Mouse (Mus musculus): Measurements from ENCODE around the gene Ptpn14.
A peak's percentile ranks its signal among the peaks of the same experiment; 100 is the strongest.

The Ptpn14 gene

DNA sequence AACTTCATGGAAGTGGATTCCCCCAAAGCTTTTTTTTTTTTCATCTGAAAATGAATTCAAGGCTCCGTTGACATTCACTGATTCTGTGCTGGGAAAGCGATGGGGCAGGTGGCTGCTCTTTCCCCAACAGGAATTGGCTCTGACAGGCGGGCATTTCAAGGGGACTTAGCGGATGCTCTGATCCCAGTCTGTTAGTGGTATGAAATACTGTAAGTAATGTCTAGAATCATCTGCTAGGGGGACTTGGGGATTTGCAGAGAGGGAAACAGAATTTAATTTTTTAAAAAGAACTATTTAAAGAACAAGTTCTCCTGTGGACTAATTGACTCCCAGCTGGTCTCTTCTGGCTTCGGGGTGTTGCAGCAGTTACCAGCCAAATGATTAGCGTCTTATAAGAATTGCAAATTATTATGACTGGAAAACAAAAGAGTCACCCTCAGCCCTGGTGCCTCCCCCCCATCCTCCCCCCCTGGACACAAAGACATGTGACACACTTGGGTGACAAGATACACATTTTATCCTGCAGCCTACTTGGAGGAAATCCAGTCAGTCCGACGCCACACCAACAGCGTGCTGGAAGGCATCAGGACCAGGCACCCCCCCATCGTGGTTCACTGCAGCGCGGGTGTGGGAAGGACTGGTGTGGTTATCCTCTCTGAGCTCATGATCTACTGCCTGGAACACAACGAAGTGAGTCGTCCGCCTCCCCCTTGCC lies 136.9 kb downstream of the Ptpn14 start:
- DNase-seq (ENCODE audit: low spot score in 2 of 2), result no peak

DNA sequence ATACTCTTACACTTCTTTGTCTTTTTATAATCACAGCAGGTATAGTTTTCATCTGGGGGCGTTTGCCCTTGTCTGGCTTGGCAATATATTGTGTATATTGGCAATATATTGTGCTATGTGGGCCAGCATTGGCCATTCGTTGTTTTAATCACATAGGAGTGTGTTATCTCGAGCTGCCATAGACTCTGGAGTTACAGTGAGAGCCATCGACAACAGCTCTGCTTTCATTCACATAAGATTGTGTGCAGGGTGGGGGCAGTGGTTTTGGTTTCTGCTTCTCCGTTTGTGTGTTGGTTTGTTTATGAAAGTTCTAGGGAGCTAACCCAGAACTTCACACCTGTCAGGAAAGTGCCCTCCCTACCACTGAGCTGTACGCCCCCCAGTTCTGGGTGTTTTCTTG lies 138.6 kb downstream of the Ptpn14 start:
- DNase-seq (ENCODE audit: low spot score in 2 of 2), result no peak

DNA sequence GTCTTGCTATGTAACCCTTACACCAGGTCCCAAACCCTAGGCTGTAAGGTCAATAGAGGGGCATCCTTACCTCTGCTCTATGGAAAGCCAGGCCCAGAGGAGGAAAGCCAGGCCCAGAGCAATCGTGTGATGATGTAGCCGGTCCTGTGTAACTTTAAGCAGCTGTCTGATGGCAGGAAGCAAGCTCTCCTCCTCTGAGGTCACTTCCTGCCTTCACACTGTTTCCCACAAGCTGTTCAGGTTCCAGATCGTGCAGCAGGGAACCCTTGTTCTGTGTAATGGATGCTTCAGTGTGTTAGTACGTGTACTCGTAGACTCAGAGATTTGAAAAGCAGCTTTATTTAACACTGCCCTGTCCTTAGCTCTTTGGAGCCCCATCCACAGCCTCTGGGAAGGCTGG lies 139.0 kb downstream of the Ptpn14 start:
- DNase-seq (ENCODE audit: low spot score in 2 of 2), result no peak

DNA sequence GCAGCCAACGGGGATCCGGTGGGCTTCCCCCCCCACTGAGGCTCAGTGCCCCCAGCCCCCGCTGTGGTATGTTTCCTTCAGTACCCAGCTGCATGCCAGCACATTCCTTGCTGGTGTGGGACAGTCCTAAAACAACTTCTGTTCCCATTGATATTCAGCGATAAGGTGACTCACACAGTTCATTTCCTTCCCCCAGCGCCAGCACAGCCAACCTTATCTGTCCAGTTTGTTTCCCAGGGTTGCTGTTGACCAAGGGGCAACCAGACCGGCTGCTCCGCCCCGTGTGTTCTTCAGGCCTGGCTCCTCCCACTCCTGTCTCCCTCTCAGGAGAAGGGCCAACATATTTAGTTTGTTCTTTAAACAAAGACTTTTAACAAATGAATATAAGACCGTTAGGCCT lies 139.4 kb downstream of the Ptpn14 start:
- peak; percentile 37 to 72 for DNase-seq (ENCODE audit: low spot score in 2 of 2)

GRCm38 (mm10) chr1:189868036-189868435 lies 140.0 kb downstream of the Ptpn14 start:
- no peak for DNase-seq (ENCODE audit: low spot score in 2 of 2)

GRCm38 (mm10) chr1:189869651-189870270 lies 141.7 kb downstream of the Ptpn14 start:
- no peak for DNase-seq (ENCODE audit: low spot score in 2 of 2)

DNA sequence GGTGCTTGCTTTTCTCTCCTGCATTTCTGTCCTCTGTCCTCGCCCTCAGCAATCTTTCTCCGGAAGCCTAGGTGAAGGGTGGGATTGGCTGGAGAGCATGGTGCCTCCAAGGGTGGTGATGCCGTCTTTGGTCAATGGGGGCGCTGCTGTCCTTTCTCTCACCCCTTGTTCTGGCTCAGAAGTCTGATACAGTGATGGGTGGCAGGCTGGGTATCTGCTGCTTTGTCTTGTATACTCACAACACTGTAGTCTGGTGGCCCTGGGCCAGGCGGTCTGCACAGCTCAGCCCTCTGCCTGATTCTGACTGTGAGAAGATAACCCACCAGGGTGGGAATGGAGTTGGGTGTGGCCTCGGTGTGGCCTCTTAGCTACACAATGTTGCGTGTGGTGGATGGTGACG lies 142.5 kb downstream of the Ptpn14 start:
- no peak for DNase-seq (ENCODE audit: low spot score in 2 of 2)

DNA sequence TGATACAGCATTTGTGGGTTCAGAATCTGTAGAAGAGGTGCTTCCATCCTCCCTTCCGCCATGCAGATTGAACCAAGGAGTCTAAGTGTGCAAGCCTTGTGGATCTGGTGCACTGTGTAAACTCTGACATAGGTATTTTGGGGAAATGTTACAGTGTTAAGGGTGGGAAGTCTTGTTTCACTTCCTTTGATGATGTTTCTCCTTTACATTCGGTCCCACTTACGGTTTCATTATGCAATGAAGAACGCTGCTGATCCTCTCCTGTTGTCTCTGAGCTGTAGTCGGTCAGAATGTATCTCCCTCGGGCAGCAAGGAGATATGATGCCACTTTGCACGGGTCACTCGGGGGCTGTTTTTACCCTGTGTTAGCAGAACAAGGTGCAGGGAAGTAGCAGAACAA lies 143.6 kb downstream of the Ptpn14 start:
- no peak for DNase-seq (ENCODE audit: low spot score in 2 of 2)

DNA sequence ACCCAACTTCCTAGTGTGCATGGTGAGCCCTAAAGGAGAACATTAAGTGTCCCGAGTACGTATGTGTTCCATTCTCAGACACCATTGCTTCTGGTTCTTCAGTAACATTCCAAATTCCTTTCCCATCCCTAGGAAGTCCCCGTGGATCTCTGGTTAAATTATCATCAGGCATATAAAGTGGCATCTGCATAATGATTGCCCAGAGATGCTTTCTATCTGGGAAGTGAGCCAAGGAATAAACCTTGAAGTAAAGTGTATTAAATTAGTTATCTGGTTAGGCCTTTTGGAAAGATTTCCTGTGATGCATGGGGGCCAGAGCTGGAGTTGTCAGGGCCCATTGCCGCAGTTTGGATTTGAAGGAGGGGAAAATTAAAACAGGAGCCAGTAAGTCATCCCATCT lies 144.0 kb downstream of the Ptpn14 start:
- DNase-seq (ENCODE audit: low spot score in 2 of 2), result no peak

GRCm38 (mm10) chr1:189873591-189873990 lies 145.5 kb downstream of the Ptpn14 start:
- no peak for DNase-seq (ENCODE audit: low spot score in 2 of 2)

DNA sequence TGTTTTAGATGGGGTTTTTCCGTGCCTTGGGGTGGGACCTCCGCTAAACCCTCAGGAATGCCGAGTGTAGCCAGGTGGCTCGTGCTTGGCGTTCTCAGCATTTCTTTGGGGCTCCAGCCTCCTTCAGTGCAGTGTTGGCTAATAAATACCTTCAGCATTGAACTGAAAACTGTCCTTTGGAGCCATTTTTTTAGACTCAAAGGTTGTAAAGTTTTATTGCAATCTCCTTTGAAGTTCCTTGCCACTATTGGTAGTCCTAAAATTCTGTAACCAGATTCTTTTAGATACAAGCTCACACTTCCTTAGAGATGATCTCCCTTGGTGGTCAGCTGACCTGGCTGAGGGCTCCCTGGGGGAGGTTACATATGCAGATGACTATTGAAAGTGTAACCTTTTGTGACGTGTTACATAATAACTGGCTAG lies 147.4 kb downstream of the Ptpn14 start:
- DNase-seq (ENCODE audit: low spot score in 2 of 2), result no peak

DNA sequence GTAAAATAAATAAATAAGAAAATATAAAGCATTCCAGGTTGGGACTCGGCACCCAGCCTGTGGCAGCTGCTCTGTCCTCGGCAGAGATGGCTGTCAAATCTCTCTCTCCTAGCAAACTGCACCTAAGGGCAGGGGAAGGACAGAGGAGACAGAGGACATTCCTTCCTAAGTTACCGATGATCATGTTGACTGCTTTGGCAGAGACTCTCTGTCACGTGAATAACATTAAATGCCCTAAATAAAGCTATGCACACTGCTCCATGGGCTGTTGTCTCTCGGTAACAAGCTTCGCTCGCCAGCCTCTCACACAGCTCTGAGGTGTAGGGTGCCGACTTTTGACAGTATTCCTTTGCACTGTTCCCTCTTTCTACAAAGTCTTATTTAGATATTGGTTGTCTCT lies 148.1 kb downstream of the Ptpn14 start:
- DNase-seq (ENCODE audit: low spot score in 2 of 2), result no peak

DNA sequence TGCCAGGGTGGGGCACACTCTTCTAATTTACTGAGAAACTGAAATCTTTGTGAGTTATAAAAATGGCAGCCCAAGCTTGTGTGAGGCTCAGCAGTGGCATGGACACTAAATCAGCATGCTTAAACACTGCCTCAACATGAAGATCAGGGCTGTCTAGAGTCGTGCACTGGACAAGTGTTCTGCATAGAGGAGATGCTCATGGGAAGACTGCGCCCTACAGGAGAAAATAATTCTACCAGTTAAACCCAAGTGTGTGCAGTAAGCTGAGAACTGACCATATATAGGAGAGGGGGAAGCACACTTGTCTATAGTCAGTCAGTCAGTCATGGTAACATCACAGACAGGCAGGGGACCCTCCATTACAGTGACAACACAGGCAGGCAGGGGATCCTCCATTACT lies 151.1 kb downstream of the Ptpn14 start:
- no peak for DNase-seq (ENCODE audit: low spot score in 2 of 2)

GRCm38 (mm10) chr1:189879965-189880364 lies 151.9 kb downstream of the Ptpn14 start:
- no peak for DNase-seq (ENCODE audit: low spot score in 2 of 2)

DNA sequence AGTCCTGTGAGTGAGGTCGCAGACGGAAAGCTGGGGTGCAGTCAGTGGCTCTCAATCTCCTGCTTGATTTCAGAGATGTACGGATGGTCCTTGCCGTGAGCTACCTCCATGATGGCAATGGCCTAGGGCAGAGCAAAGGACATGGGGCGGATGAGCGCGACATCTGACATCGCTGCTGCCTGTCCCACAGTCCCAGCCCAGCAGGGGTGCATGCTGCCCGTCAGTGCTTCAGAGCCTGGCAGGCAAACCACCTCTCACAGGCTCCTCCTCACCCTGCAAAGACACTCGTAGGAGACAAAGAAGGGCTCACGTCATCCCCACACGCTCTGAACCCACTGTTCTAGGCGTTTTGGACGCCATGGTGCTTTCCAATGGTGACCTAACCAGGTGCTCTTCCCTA lies 152.7 kb downstream of the Ptpn14 start:
- no peak for DNase-seq (ENCODE audit: low spot score in 2 of 2)

- peak in 1 of 2 experiments; percentile 50 for DNase-seq (ENCODE audit: low spot score in 2 of 2)
These were observed 154.8 kb downstream of the Ptpn14 start for GRCm38 (mm10) chr1:189882886-189883285.

GRCm38 (mm10) chr1:189883531-189884170 lies 155.6 kb downstream of the Ptpn14 start:
- DNase-seq (ENCODE audit: low spot score in 2 of 2), result no peak

DNA sequence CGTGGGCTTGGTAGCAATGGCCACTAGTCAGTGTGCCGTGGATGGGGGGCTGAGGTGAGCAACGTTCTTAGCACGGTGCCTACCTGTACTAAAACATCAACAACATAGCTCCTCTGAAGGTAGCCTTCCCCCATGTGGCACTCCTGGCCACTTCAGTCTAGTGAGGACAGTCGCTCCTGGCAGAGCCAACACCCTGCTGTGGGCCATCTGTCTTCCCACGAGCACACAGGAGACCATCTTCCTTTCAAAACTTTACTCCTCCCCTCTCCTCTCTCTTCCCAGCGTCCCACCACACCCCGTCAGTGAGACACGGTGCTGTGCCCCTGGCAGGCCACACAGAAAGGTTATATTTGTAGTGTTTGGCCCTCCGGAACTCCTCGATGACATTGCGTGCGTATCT lies 156.9 kb downstream of the Ptpn14 start:
- no peak for DNase-seq (ENCODE audit: low spot score in 2 of 2)

GRCm38 (mm10) chr1:189885975-189886374 lies 157.9 kb downstream of the Ptpn14 start:
- DNase-seq (ENCODE audit: low spot score in 2 of 2), result no peak

DNA sequence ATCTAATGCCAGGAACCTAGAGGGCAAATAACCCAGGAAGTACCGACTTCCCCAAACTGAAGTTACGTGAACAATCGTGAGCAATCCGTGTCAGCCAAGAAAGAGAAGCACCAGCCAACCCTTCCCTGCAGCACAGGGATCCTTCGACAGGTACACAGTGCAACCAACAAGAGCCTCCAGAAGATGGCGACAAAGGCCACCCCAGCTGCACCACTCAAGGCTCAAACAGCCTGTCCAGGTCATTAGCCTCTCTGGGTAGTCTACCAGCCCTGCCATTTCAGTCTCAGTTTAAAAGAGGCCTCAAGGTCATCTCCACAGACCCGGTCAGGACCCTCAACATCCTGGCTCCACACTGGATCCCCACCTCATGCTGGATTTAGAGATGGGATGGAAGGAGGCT lies 159.4 kb downstream of the Ptpn14 start:
- peak in 1 of 2 experiments; percentile 42 for DNase-seq (ENCODE audit: low spot score in 2 of 2)

DNA sequence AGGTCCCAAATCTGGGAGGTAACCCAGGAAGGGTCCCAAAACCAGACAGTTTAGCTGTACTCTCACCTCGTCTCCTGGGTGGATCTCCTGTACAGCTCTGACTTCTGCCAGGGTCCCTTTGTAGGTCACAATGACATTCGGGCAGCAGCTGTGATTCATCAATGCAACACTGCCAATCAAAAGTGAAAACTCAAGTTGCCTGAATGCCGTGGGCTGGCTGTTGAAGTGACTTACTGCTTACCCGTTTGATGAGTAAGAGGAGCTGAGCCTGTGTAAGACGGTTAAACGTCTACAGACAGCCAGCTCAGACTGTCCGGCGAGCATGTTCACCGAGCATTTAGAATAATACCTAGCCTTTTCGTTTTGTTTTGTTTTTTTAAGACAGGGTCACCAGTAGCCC lies 160.7 kb downstream of the Ptpn14 start:
- no peak for DNase-seq (ENCODE audit: low spot score in 2 of 2)

DNA sequence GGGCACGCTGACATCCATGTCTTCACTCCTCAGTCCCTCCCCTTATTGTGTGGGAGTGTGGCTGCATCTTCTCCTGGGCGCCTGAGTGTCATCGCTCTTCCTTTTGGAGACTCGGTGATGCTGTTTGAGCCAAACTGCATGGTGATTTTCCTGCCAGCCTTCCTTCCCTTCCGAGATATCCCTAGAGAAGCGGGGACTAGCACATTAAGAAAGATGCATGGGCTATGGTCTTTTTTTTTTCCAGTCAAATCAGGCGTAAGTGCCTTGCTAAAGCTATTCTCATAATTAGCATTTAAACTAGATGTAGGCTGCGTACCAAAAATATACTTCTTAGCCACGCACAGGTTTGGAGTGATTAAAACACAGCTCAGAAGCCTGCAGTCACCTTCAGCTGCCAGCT lies 166.1 kb downstream of the Ptpn14 start:
- DNase-seq (ENCODE audit: low spot score in 2 of 2), result no peak

DNA sequence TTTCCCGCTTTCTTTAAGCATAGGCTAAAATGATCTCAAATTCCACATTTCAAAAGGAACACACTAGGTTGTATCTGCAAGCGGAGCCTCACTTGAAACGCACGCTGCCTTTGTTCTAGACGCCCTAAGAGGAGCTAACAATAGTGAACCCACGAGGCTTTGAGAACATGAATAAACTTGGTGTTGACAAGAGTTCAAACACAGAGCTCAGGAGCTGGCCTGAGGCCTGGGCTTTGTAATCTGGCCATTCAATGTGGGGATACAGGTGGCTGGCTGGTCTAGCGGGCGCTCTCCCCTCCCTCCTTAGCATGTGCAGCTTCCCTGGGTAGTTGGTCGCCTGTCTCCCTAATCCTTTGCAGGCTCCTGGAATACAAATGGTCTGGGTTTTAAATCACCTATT lies 169.8 kb downstream of the Ptpn14 start:
- DNase-seq (ENCODE audit: low spot score in 2 of 2), result no peak
